In the genomic region with DNA sequence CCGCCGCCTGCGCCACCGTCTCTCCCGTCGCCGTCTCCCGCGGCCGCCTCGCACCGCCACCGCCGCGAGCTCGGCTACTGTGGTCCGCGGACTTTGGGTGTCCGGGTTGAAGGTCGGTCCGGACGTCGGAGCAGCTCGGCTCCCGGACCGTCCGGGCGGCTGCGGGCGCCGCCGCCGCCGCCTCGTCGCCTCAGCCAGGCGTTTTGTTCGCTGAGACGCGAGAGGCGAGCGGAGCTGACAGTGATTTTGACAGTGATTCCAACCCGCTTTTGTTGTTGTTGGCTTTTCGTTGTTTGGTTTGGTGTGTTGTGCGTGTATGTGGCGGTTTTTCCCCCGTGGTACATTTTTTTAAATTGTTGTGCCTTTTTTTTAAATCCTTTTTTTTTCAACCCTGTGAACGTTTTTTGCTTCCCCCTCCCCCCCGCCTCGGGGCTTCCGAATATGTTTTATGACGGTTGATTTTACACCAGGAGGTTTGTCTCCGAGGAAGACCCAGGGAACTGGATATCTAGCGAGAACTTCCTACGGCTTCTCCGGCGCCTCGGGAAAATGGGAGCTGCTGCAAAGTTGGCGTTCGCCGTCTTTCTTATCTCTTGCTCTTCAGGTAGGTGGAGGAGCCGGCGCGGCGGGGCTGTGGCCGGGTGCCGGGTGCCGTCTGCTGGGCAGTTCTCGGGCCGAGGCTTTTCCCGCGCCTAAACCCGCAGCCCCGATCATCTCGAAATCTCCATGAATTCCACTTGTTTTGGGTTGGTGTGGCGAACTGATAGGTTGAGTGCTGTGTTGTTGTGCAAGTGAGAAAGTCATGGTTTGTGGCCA, we compare ENCODE assay signal across 8 mouse cellular contexts. TPM values are rescaled to one million over a fixed set of nuclear protein-coding genes. Genes with fewer than 3 reads are reported as not detected.
A peak's percentile ranks its signal among the peaks of the same experiment; 100 is the strongest.
DNase-seq lines count a peak whose midpoint lies in the region; ATAC-seq and TF ChIP-seq lines count a peak whose summit lies in the region.

No protein-coding gene starts in this region.

- no peak for TF ChIP-seq EP300 in ES-Bruce4 (IDR thresholded peaks at IDR 0.05; ENCODE audit: insufficient read depth, low read depth, low read length)

- peak overlapping the region; percentile 71 for H3K4me2 ChIP-seq in forebrain, embryonic 13.5 days
- H3K4me2 ChIP-seq in lung, embryonic 14.5 days = peak overlapping the region; percentile 68

- intact Hi-C loops in heart, postnatal 10 days (cut with DNase I) = loop anchor here (2.0 to 10.0 kb wide), 4 partner anchors 48 to 812 kb away; no protein-coding TSS in a partner anchor

- WGBS in forebrain, embryonic 13.5 days = 0% methylated on average over 76 of the region's 76 CpGs
- under 1% methylated on average over 62 of the region's 76 CpGs for WGBS in lung, embryonic 14.5 days

- peak; percentile 5; the same call in 1 of the 2 replicates for ATAC-seq in forebrain, embryonic 13.5 days
- peak; percentile 67 for ATAC-seq in lung, embryonic 14.5 days (ENCODE audit: insufficient read depth)

- no peaks in the 10 kb centered on the region for H3K9me3 ChIP-seq in ES-Bruce4 (replicated peaks; ENCODE audit: control insufficient read depth, insufficient read depth, low read length, poor library complexity, severe bottlenecking)
- no peaks in the 10 kb centered on the region; the same call in 1 of the 2 replicates for H3K9me3 ChIP-seq in forebrain, embryonic 13.5 days (replicated peaks)
- H3K9me3 ChIP-seq in lung, embryonic 14.5 days (ENCODE audit: low read depth, low read length) = no peaks in the 10 kb centered on the region

- H3K36me3 ChIP-seq in ES-Bruce4 (ENCODE audit: control insufficient read depth, insufficient read depth, low read length, poor library complexity, severe bottlenecking) = no peaks in the 10 kb centered on the region
- no peaks in the 10 kb centered on the region for H3K36me3 ChIP-seq in forebrain, embryonic 13.5 days (ENCODE audit: poor library complexity, severe bottlenecking)
- H3K36me3 ChIP-seq in lung, embryonic 14.5 days (ENCODE audit: insufficient read depth) = no peaks in the 10 kb centered on the region

- DNase-seq in c-Kit-positive CD71-negative TER-119-negative erythroid progenitor cells, embryonic 14.5 days (ENCODE audit: low read depth) = peak; percentile 17
- DNase-seq in heart, postnatal 10 days = peak; percentile 65
- DNase-seq in kidney, postnatal 4 days = peak; percentile 60 to 75
- peak; percentile 71 for DNase-seq in lung, embryonic 14.5 days
- peak; percentile 9 for DNase-seq in ovary, adult 18-20 months (ENCODE audit: low spot score)
- DNase-seq in thymus, postnatal 14 days = peak; percentile 42

- no peaks in the 10 kb centered on the region for H3K27me3 ChIP-seq in ES-Bruce4 (ENCODE audit: control insufficient read depth, insufficient read depth, low read length, poor library complexity, severe bottlenecking)
- no peaks in the 10 kb centered on the region for H3K27me3 ChIP-seq in forebrain, embryonic 13.5 days
- H3K27me3 ChIP-seq in lung, embryonic 14.5 days (ENCODE audit: insufficient read depth, low read length) = no peaks in the 10 kb centered on the region

- no peak for TF ChIP-seq CTCF in ES-Bruce4 (IDR thresholded peaks at IDR 0.05; ENCODE audit: low read depth, low read length)
- no peak for TF ChIP-seq CTCF in lung, embryonic 14.5 days (IDR thresholded peaks at IDR 0.05; ENCODE audit: low read depth)

- peak overlapping the region; percentile 55; the same call in 1 of the 2 replicates for H3K27ac ChIP-seq in ES-Bruce4 (ENCODE audit: insufficient read depth, low read length)
- peak overlapping the region; percentile 98 for H3K27ac ChIP-seq in forebrain, embryonic 13.5 days
- H3K27ac ChIP-seq in lung, embryonic 14.5 days (ENCODE audit: low read depth) = peak overlapping the region; percentile 96

- no peaks in the 10 kb centered on the region for H3K4me1 ChIP-seq in ES-Bruce4 (ENCODE audit: control insufficient read depth, insufficient read depth, low read length)
- H3K4me1 ChIP-seq in forebrain, embryonic 13.5 days = peaks cover 30% of the 10 kb centered on the region
- H3K4me1 ChIP-seq in lung, embryonic 14.5 days (ENCODE audit: insufficient read depth) = no peaks in the 10 kb centered on the region; the same call in 1 of the 2 replicates

- H3K4me3 ChIP-seq in ES-Bruce4 (ENCODE audit: low read depth, low read length) = peak overlapping the region; percentile 91
- peak overlapping the region; percentile 86 for H3K4me3 ChIP-seq in forebrain, embryonic 13.5 days
- peak overlapping the region; percentile 84 for H3K4me3 ChIP-seq in lung, embryonic 14.5 days (ENCODE audit: low read depth, low read length)

- no peak for TF ChIP-seq POLR2A in ES-Bruce4 (IDR thresholded peaks at IDR 0.05; ENCODE audit: insufficient read depth, low read length)

- peak overlapping the region; percentile 96 for H3K9ac ChIP-seq in ES-Bruce4 (ENCODE audit: low read depth, poor library complexity, severe bottlenecking)
- peak overlapping the region; percentile 92 for H3K9ac ChIP-seq in forebrain, embryonic 13.5 days
- H3K9ac ChIP-seq in lung, embryonic 14.5 days = peak overlapping the region; percentile 84

RNA-seq across cellular contexts. Expression of gene Acvr2a, which starts 0.5 kb away (rescaled TPM):
- polyA plus RNA-seq in ES-Bruce4 (2011; ENCODE audit: insufficient read depth, insufficient read length, low read depth, missing spikeins) = 10.0 and 11.7 TPM in 2 replicates
- polyA plus RNA-seq in forebrain, embryonic 13.5 days (2015; fragmentation: Nextera tagmentation; extraction: Ambion mirVana) = 27.8 and 35.2 TPM in 2 replicates
- total RNA-seq in heart, postnatal 10 days (2021) = 10 to 100 TPM; 17.7 to 20.2 TPM
- polyA plus RNA-seq in lung, embryonic 14.5 days (2014; fragmentation: Nextera tagmentation; extraction: Ambion mirVana) = 20.6 and 23.6 TPM in 2 replicates

Comparison
In these comparisons a context has a peak if more than half of its experiments do, and no peak if none do; other contexts are left out.
1. Peak in every context shown above with its lines: DNase-seq, ATAC-seq, H3K4me3 ChIP-seq and H3K27ac ChIP-seq.
2. DNase-seq: peak in every context shown above with its lines; median percentile 71 in lung, embryonic 14.5 days; 68 in kidney, postnatal 4 days; 65 in heart, postnatal 10 days; 42 in thymus, postnatal 14 days; 17 in c-Kit-positive CD71-negative TER-119-negative erythroid progenitor cells, embryonic 14.5 days; 9 in ovary, adult 18-20 months.